Mouse (Mus musculus): ENCODE measurements around the gene Brap. TPM values are rescaled to one million over a fixed set of nuclear protein-coding genes. Genes with fewer than 3 reads are reported as not detected.
"Not testable (repeated sequence)": the region's sequence is repeated elsewhere in the genome, so short reads cannot be mapped to it uniquely, and the experiment has no call there.

Gene Brap
- total and polyA plus RNA-seq, 3 experiments = 12.8 to 70.1 (median 30.0) TPM

DNA sequence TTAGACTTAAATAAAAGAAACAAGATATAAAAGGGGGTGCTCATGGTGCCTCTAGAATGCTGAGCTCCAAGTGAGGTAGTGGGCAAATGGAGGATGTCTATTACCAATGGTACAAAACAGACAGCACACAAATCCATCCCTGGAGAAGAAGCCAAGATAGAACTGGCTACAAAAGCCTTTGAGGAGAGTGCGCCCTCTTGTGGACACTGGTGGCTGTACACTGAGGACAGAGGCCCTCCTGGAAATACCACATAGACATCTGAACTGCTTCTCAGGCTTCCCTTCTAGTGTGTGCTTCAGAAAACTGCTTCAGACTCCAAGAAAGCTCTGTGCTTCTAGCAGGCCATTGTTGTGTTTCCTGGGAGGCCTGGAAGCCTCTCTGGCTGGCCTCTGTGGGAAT, 32.5 kb upstream of the Brap start:
- H3K9me3 ChIP-seq (replicated peaks) = no peaks in the 10 kb centered on the region
- H3K4me1 ChIP-seq (ENCODE audit: insufficient read depth, low read depth, low read length) = no peaks in the 10 kb centered on the region
- H3K27me3 ChIP-seq (ENCODE audit: insufficient read depth, low read length) = no peaks in the 10 kb centered on the region
- no peak for DNase-seq (ENCODE audit: low spot score)
- no peak overlapping the region for H3K4me3 ChIP-seq (ENCODE audit: low read depth, low read length)
- ATAC-seq (ENCODE audit: extremely low read depth, insufficient number of reproducible peaks, low FRiP score, poor library complexity, severe bottlenecking) = no peak
- TF ChIP-seq GATA2 (IDR thresholded peaks at IDR 0.05; ENCODE audit: borderline replicate concordance, low read depth, low read length) (no peak), CTCF (IDR thresholded peaks at IDR 0.05; ENCODE audit: low read depth, low read length) (peak; percentile 49)
- H3K36me3 ChIP-seq (replicated peaks) = peaks cover 42% of the 10 kb centered on the region

DNA sequence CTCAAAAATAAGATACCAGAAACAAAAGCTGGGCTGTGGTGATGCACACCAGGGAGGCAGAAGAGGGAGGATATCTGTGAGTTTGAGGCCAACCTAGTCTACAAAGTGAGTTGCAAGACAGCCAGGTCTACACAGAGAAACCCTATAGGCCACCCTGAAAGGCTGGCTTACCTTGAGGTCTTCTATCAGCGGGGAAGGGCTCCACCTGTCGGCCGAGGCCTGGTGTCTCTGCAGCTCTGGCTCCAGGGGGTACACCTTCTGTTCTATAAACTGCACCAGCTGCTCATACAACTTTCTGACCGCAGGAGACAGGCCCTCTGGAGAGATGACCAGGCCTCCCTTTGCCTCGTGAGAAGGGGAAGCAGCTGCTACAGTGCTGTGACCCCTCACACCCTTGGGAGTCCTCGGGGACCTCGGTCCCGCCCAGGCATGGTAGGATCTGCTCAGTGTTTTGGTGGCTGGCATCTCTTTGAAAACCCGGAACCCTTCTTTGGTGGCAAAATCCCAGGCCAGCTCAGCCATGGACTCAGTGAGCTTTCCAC, 29.2 kb upstream of the Brap start:
- ATAC-seq (ENCODE audit: extremely low read depth, insufficient number of reproducible peaks, low FRiP score, poor library complexity, severe bottlenecking); H3K4me1 ChIP-seq (ENCODE audit: insufficient read depth, low read depth, low read length); H3K4me3 ChIP-seq (ENCODE audit: low read depth, low read length); DNase-seq (ENCODE audit: low spot score); H3K27me3 ChIP-seq (ENCODE audit: insufficient read depth, low read length); H3K9me3 ChIP-seq (replicated peaks): not testable (repeated sequence)
- peaks cover 29% of the 10 kb centered on the region for H3K36me3 ChIP-seq (replicated peaks)

DNA sequence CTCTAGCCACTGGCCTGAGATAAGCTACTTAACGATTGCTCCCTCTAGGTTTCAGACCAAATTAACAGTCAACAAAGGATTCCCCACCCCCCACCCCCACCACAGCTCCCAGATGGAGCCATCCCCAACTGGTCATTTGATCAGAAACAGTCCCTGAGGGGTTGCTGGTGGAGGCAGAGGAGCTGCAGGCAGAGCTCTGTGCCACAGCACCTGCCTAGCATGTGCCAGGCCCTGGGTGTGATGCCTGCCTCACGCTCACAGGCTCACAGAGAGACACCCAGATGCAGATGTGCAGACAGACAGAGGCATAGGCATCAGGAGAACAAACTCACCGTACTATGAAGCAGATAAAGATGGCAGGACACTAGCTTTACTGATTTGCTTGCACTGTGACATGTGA, 27.6 kb upstream of the Brap start:
- Histone ChIP-seq H3K27me3 (ENCODE audit: insufficient read depth, low read length) (no peaks in the 10 kb centered on the region), H3K36me3 (replicated peaks) (peaks cover 36% of the 10 kb centered on the region), H3K4me3 (ENCODE audit: low read depth, low read length) (no peak overlapping the region), H3K4me1 (ENCODE audit: insufficient read depth, low read depth, low read length) (no peaks in the 10 kb centered on the region), H3K9me3 (replicated peaks) (no peaks in the 10 kb centered on the region)
- TF ChIP-seq CTCF (IDR thresholded peaks at IDR 0.05; ENCODE audit: low read depth, low read length) (no peak), POLR2AphosphoS5 (IDR thresholded peaks at IDR 0.05; ENCODE audit: insufficient replicate concordance, low read depth, low read length) (no peak), GATA1 (IDR thresholded peaks at IDR 0.05; ENCODE audit: borderline replicate concordance, low read length) (no peak), GATA2 (IDR thresholded peaks at IDR 0.05; ENCODE audit: borderline replicate concordance, low read depth, low read length) (no peak), TAL1 (conservative IDR thresholded peaks at IDR 0.05; ENCODE audit: low read depth, low read length) (no peak)
- DNase-seq (ENCODE audit: low spot score) = no peak
- no peak for ATAC-seq (ENCODE audit: extremely low read depth, insufficient number of reproducible peaks, low FRiP score, poor library complexity, severe bottlenecking)

DNA sequence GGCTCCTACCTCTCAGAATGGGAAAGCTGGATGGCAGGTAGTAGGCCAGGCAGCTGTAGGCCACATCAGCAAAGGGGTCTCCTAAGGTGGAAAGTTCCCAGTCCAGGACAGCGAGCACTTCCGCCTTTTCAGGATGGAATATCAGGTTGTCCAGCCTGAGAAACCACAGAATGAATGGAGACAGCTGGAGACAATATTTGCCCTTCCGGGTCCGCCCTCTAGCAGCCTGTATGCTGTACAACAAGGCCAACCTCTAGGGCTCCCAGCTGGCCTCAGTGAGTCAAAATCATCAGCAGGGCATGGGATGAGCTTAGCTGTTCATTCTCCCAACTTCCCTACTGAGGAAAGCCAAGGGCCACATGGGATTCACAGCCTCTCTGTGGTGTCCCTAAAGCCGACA, 25.7 kb upstream of the Brap start:
- Histone ChIP-seq H3K4me3 (ENCODE audit: low read depth, low read length) (no peak overlapping the region), H3K9me3 (replicated peaks) (no peaks in the 10 kb centered on the region), H3K36me3 (replicated peaks) (peaks cover 34% of the 10 kb centered on the region), H3K27me3 (ENCODE audit: insufficient read depth, low read length) (no peaks in the 10 kb centered on the region), H3K4me1 (ENCODE audit: insufficient read depth, low read depth, low read length) (no peaks in the 10 kb centered on the region)
- ATAC-seq (ENCODE audit: extremely low read depth, insufficient number of reproducible peaks, low FRiP score, poor library complexity, severe bottlenecking) (no peak), DNase-seq (ENCODE audit: low spot score) (no peak)
- TF ChIP-seq GATA1 (IDR thresholded peaks at IDR 0.05; ENCODE audit: borderline replicate concordance, low read length) (no peak), GATA2 (IDR thresholded peaks at IDR 0.05; ENCODE audit: borderline replicate concordance, low read depth, low read length) (no peak), TAL1 (conservative IDR thresholded peaks at IDR 0.05; ENCODE audit: low read depth, low read length) (no peak)

DNA sequence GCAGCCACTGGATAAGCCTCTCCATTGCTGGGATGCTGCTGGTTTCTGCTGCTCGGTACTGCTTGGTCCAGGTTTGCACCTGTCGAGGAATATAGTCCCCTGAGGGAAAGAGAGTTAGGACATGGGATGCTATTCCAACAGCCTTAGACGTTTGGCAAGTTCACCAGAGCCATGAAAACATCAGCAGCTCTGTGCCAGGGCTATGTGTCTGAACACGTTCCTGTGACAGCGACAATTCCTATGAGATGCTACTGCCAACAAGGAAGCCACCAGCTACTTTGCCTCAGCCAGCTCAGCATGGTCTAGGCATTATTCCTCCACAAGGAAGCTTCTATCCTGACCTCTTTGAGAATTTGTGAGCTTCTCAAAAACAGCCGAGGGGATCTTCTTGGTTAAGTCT, 23.1 kb upstream of the Brap start:
- no peaks in the 10 kb centered on the region for H3K9me3 ChIP-seq (replicated peaks)
- peaks cover 31% of the 10 kb centered on the region for H3K36me3 ChIP-seq (replicated peaks)
- H3K27me3 ChIP-seq (ENCODE audit: insufficient read depth, low read length) = no peaks in the 10 kb centered on the region
- ATAC-seq (ENCODE audit: extremely low read depth, insufficient number of reproducible peaks, low FRiP score, poor library complexity, severe bottlenecking) = no peak
- TF ChIP-seq TAL1 (conservative IDR thresholded peaks at IDR 0.05; ENCODE audit: low read depth, low read length) (no peak), POLR2AphosphoS5 (IDR thresholded peaks at IDR 0.05; ENCODE audit: insufficient replicate concordance, low read depth, low read length) (no peak), GATA1 (IDR thresholded peaks at IDR 0.05; ENCODE audit: borderline replicate concordance, low read length) (no peak), GATA2 (IDR thresholded peaks at IDR 0.05; ENCODE audit: borderline replicate concordance, low read depth, low read length) (no peak), CTCF (IDR thresholded peaks at IDR 0.05; ENCODE audit: low read depth, low read length) (no peak)
- H3K4me3 ChIP-seq (ENCODE audit: low read depth, low read length) = no peak overlapping the region
- no peaks in the 10 kb centered on the region for H3K4me1 ChIP-seq (ENCODE audit: insufficient read depth, low read depth, low read length)
- no peak for DNase-seq (ENCODE audit: low spot score)

DNA sequence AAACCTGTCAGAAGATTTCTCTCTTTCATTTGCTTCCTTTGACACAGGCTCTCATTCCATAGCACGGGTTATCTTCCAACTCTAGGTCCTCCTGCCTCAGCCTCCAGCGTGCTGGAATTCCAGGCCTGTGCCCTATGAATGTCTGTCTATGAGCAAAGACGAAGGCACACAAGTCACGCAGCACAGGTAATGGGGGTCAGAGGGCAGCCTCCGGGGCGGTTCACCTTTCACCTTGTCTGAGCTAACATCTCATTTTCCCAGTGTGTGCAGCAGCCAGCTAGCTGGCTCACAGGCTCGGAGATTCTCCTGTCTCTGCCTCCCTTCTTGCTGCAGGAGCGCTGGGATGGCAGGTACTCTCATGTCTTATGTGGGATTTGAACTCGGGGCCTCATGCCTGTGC, 20.8 kb upstream of the Brap start:
- Histone ChIP-seq H3K27me3 (ENCODE audit: insufficient read depth, low read length) (no peaks in the 10 kb centered on the region), H3K9me3 (replicated peaks) (no peaks in the 10 kb centered on the region), H3K4me1 (ENCODE audit: insufficient read depth, low read depth, low read length) (no peaks in the 10 kb centered on the region), H3K4me3 (ENCODE audit: low read depth, low read length) (no peak overlapping the region), H3K36me3 (replicated peaks) (peaks cover 41% of the 10 kb centered on the region)
- DNase-seq (ENCODE audit: low spot score) (no peak), ATAC-seq (ENCODE audit: extremely low read depth, insufficient number of reproducible peaks, low FRiP score, poor library complexity, severe bottlenecking) (no peak)
- TF ChIP-seq GATA2 (IDR thresholded peaks at IDR 0.05; ENCODE audit: borderline replicate concordance, low read depth, low read length) = no peak
- TF ChIP-seq TAL1 (conservative IDR thresholded peaks at IDR 0.05; ENCODE audit: low read depth, low read length) = no peak
- no peak for TF ChIP-seq GATA1 (IDR thresholded peaks at IDR 0.05; ENCODE audit: borderline replicate concordance, low read length)
- TF ChIP-seq POLR2AphosphoS5 (IDR thresholded peaks at IDR 0.05; ENCODE audit: insufficient replicate concordance, low read depth, low read length) = no peak
- no peak for TF ChIP-seq CTCF (IDR thresholded peaks at IDR 0.05; ENCODE audit: low read depth, low read length)

DNA sequence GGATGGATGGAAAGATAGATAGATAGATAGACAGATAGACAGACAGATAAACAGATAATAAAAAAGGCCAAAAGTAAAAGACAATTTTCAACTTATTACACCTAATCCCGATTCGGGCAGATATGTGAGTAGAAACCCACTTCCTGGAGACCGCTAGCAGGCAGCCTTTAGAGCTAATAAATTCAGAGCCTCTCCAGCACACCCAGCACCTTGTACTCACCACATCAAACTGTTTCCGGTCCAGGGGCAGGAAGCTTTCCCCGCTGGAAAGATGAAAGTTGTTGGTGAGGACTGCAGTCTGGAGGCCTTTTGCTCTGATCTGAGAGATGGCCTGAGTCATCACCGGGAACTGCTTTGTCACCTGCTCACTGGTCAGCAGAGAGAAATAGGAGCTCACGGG, 11.2 kb upstream of the Brap start:
- ATAC-seq (ENCODE audit: extremely low read depth, insufficient number of reproducible peaks, low FRiP score, poor library complexity, severe bottlenecking) (no peak), DNase-seq (ENCODE audit: low spot score) (no peak)
- H3K4me1 ChIP-seq (ENCODE audit: insufficient read depth, low read depth, low read length) = no peaks in the 10 kb centered on the region
- H3K27me3 ChIP-seq (ENCODE audit: insufficient read depth, low read length) = no peaks in the 10 kb centered on the region
- TF ChIP-seq TAL1 (conservative IDR thresholded peaks at IDR 0.05; ENCODE audit: low read depth, low read length) = no peak
- no peak for TF ChIP-seq CTCF (IDR thresholded peaks at IDR 0.05; ENCODE audit: low read depth, low read length)
- TF ChIP-seq GATA2 (IDR thresholded peaks at IDR 0.05; ENCODE audit: borderline replicate concordance, low read depth, low read length) = no peak
- TF ChIP-seq GATA1 (IDR thresholded peaks at IDR 0.05; ENCODE audit: borderline replicate concordance, low read length) = no peak
- TF ChIP-seq POLR2AphosphoS5 (IDR thresholded peaks at IDR 0.05; ENCODE audit: insufficient replicate concordance, low read depth, low read length) = no peak
- peaks cover 66% of the 10 kb centered on the region for H3K36me3 ChIP-seq (replicated peaks)
- H3K9me3 ChIP-seq (replicated peaks) = no peaks in the 10 kb centered on the region
- H3K4me3 ChIP-seq (ENCODE audit: low read depth, low read length) = no peak overlapping the region
